Mouse (Mus musculus) layer of hippocampus, adult 8-10 months (tissue): ENCODE results near the gene Cfap161. TPM values are rescaled to one million over a fixed set of nuclear protein-coding genes. Genes with fewer than 3 reads are reported as not detected.

Source experiments
- DNase-seq, 2 experiments: peaks; one replicate each; pipeline ENCODE4 v3.0.0; 2022; ENCODE audit warnings: low spot score in 2 of 2
- total RNA-seq, 4 experiments: library from RNA; stranded (reverse); gene quantifications; 2 replicates each; pipeline ENCODE4 v1.2.4; 2022

Gene Cfap161
- total RNA-seq, 4 experiments from 2014 or later = 1.2 to 2.2 (median 1.8) TPM

- no peak for DNase-seq
Observed at GRCm38 (mm10) chr7:83742026-83742425, 52.7 kb downstream of the Cfap161 start.

- no peak for DNase-seq
Observed at GRCm38 (mm10) chr7:83739680-83740310, 54.9 kb downstream of the Cfap161 start.

GRCm38 (mm10) chr7:83738623-83739462 is 55.8 kb downstream of the Cfap161 start:
- DNase-seq = no peak

- DNase-seq = no peak
Observed at GRCm38 (mm10) chr7:83737914-83738490, 56.7 kb downstream of the Cfap161 start.

GRCm38 (mm10) chr7:83736341-83737115 is 58.2 kb downstream of the Cfap161 start:
- no peak for DNase-seq

- no peak for DNase-seq
Observed at GRCm38 (mm10) chr7:83735108-83735781, 59.4 kb downstream of the Cfap161 start.

GRCm38 (mm10) chr7:83734671-83735082 is 60.0 kb downstream of the Cfap161 start:
- no peak for DNase-seq

- no peak for DNase-seq
Observed at GRCm38 (mm10) chr7:83734246-83734645, 60.4 kb downstream of the Cfap161 start.

- DNase-seq = no peak
Observed at GRCm38 (mm10) chr7:83732781-83733180, 61.9 kb downstream of the Cfap161 start.

- peak; percentile 55 to 62 for DNase-seq
Observed at GRCm38 (mm10) chr7:83731961-83732666, 62.6 kb downstream of the Cfap161 start.

GRCm38 (mm10) chr7:83731297-83731696 is 63.4 kb downstream of the Cfap161 start:
- no peak for DNase-seq

GRCm38 (mm10) chr7:83726936-83727632 is 67.6 kb downstream of the Cfap161 start:
- DNase-seq = no peak

- no peak for DNase-seq
Observed at GRCm38 (mm10) chr7:83725801-83726200, 68.9 kb downstream of the Cfap161 start.

- no peak for DNase-seq
Observed at GRCm38 (mm10) chr7:83724541-83724940, 70.1 kb downstream of the Cfap161 start.

Other genes starting within 250 kb of the Cfap161 start
- gene Tmc3, start 210.0 kb downstream of the Cfap161 start, total RNA-seq = under 1 TPM; 0.41 to 0.75 (median 0.49) TPM
- 10 to 100 TPM; 15.7 to 21.4 (median 20.7) TPM for gene Stard5, start 162.9 kb downstream of the Cfap161 start, total RNA-seq
- 10 to 100 TPM; 48.4 to 58.4 (median 54.1) TPM for gene Il16, start 49.2 kb downstream of the Cfap161 start, total RNA-seq
- 10 to 100 TPM; 18.6 to 20.7 (median 20.1) TPM for gene Tlnrd1, start 89.4 kb upstream of the Cfap161 start, total RNA-seq
- 10 to 100 TPM; 65.0 to 75.1 (median 68.2) TPM for gene Mesd, start 89.6 kb upstream of the Cfap161 start, total RNA-seq